Comparison of ENCODE assay signal across 11 mouse cellular contexts in genomic region chr19:23924791-23925190, GRCm38 (mm10).
"Had no signal": no experiment of that assay in that cellular context is flagged by ENCODE, and none has a peak within 500 bp of the region (broad histone marks: within the 10 kb centered on the region; RNA-seq: fewer than 3 reads in every experiment).

No protein-coding gene starts in this region.

- H3K4me2 ChIP-seq: kidney, embryonic 15.5 days; limb, embryonic 13.5 days; midbrain, embryonic 12.5 days; neural tube, embryonic 12.5 days; stomach, embryonic 15.5 days had no signal

- H3K27ac ChIP-seq: kidney, embryonic 15.5 days; limb, embryonic 13.5 days; liver, embryonic 14.5 days; midbrain, embryonic 12.5 days; neural tube, embryonic 12.5 days; stomach, embryonic 15.5 days had no signal

- H3K9ac ChIP-seq: kidney, embryonic 15.5 days; limb, embryonic 13.5 days; liver, embryonic 14.5 days; midbrain, embryonic 12.5 days; neural tube, embryonic 12.5 days; stomach, embryonic 15.5 days had no signal

- H3K4me1 ChIP-seq: kidney, embryonic 15.5 days; limb, embryonic 13.5 days; stomach, embryonic 15.5 days had no signal

- H3K36me3 ChIP-seq: kidney, embryonic 15.5 days; limb, embryonic 13.5 days; midbrain, embryonic 12.5 days; stomach, embryonic 15.5 days had no signal

- H3K9me3 ChIP-seq: kidney, embryonic 15.5 days; limb, embryonic 13.5 days; midbrain, embryonic 12.5 days; neural tube, embryonic 12.5 days; stomach, embryonic 15.5 days had no signal

- H3K4me3 ChIP-seq: kidney, embryonic 15.5 days; limb, embryonic 13.5 days; midbrain, embryonic 12.5 days; neural tube, embryonic 12.5 days; stomach, embryonic 15.5 days had no signal

- DNase-seq: kidney, postnatal 14 days; left cerebral cortex, postnatal 4 days; lung, adult 18-20 months; right cerebral cortex, postnatal 14 days; thymus, postnatal 4 days had no signal

- H3K27me3 ChIP-seq: kidney, embryonic 15.5 days; limb, embryonic 13.5 days; midbrain, embryonic 12.5 days; neural tube, embryonic 12.5 days; stomach, embryonic 15.5 days had no signal
